Mouse (Mus musculus) liver, adult (tissue): Measurements from ENCODE around the gene Cnot3.

Source experiments
- GATA4 ChIP-seq: IDR thresholded peaks from 2 replicates; pipeline ENCODE4 v1.6.1; 2014; ENCODE audit warnings: mild to moderate bottlenecking, low read length; ENCODE audit not compliant: insufficient replicate concordance

Cnot3 gene

GRCm38 (mm10) chr7:3684698-3685097 is 39.6 kb downstream of the Cnot3 start:
- TF ChIP-seq GATA4 = no peak

GRCm38 (mm10) chr7:3685400-3686187 is 40.5 kb downstream of the Cnot3 start:
- no peak for TF ChIP-seq GATA4

DNA sequence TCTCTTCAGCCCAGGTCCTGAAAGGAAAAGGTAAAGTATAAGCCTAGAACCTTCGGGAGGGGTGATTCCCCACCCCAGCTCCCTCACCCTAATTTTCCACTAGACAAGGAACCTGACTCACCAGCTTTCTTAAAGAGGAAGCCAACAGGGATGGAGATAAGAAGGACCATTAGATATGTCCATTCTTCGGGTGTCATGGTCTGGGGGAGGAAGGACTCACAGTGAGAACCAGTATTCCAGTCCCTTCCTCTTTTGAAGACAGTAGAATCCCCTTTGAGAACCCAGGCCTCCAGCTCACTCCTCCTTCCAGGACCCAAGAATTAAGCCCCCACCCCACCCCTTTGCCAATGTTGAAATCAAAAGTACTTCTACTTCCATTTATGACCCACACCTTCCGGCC is 46.9 kb downstream of the Cnot3 start:
- no peak for TF ChIP-seq GATA4

DNA sequence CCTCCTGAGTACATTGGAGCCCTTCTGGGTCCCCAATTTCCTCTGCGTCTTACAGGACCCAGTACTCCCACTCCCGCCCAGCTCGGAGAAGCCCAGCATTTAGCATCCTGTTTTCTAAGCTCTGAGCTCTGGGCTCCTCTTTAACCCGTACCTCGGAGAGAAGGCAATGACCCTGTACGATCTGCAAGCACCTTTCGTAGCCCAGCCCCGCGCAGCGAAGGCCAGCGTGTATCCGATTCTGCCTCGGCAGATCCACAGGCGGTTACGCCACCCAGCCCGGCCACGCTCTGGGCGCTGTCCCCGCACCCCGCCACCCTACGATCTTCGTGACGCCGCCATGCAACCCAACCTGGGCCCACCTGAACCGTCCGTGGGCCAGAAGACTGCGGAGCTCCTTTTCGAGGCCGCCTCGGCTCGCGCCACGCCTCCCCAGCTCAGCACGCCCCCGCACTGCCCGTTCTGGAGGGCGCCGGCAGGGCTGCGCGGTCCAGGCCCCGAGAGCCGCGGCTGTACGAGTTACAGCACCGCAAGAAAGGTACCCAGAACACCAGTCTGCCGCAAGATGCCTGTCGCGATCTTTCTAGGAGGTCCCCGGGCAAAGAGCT is 47.4 kb downstream of the Cnot3 start, which contains the start of gene Tsen34:
Gene Tsen34, plus strand, starts transcription at position 482 of the 605 bp plus-strand sequence.
- TF ChIP-seq GATA4 = no peak

GRCm38 (mm10) chr7:3692987-3693808 is 48.1 kb downstream of the Cnot3 start, which contains the start of gene Mboat7:
TSS of gene Mboat7 (minus strand) at chr7:3693523.
- no peak for TF ChIP-seq GATA4

- TF ChIP-seq GATA4 = no peak
Measured at GRCm38 (mm10) chr7:3693809-3694075, 48.7 kb downstream of the Cnot3 start.

DNA sequence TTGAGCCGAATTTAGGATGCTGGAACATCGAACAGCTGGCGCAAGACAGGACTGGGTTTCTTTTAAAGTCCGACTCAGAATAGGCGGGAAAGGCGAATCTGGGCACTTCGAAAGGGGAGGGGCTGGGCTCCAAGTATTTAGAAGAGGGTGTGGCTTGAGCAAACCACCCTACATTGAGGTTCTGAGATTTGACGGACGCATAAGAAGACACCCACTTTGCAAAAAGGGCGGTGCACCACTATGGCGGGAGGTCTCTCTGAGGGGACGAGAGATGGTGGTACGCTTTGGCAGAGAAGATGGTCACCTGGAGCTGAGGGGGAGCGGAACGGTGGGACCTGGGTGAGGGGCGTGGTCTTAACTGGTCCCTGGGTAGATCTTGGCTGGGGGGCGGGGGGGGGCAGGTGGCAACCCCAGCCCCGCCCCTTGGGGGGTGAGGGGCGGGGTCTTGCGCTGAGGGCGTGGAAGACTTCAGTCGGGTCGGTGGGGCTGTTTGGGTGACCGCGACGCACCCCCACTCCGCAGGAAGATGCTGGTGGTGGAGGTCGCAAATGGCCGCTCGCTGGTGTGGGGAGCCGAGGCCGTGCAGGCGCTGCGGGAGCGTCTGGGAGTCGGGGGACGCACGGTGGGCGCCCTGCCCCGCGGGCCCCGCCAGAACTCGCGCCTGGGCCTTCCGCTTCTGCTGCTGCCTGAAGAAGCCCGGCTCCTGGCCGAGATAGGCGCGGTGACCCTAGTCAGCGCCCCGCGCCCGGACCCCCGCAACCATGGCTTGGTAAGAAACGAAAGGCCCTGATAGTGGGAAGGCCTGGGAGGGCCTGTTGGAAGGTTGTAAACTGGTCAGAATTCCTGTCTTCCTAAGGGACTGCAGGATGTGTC is 49.2 kb downstream of the Cnot3 start:
- no peak for TF ChIP-seq GATA4

DNA sequence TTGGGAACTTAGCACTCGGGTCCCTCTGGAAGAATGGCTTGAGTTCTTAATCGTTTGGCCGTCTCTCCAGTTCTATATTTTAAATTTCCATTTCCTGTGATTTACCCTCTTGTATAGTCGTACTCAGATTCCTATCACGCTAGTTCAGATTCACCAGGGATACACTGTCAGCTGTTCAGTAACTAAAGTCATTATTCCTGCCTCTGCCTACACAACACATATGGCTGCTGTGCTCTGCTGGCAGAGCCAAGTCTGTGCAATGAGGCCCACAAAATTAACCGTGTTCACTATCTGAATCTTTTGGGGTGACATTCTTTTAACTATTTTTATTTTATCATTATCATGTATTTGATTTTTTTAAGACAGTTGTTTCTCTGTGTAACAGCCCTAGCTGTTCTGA is 53.4 kb downstream of the Cnot3 start:
- no peak for TF ChIP-seq GATA4

DNA sequence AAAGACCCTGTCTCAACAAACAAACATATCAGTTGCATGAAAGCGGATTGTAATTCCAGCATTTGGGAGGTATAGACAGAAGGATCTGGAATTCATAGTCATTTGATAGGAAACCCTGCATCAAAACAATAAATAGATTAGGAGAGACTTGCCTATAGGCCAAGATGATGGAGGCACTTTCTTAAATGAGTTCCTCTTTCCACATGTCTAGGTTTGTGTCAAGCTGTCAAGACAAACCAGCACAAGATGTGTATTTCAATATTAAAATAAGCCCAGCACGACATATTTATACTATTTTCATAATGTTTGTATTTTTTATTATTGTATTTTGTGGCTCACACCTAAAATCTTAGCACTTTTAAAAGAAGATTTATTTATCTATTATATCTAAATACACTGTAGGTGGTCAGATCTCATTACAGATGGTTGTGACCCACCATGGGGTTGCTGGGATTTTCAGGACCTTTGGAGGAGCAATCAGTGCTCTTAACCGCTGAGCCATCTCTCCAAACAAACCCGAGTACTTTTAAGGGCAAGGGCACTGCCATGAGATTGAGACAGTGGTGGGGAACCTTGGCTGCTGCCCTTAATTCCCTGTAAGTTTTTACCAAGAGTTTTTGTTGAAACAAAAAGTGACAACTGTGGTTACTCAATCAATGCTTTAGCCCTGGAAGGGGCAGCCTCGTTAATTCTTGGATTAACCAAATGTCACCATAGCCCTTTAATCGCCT is 58.2 kb downstream of the Cnot3 start:
- TF ChIP-seq GATA4 = no peak

GRCm38 (mm10) chr7:3703879-3704441 is 58.9 kb downstream of the Cnot3 start, which contains the start of gene Rps9:
TSS of gene Rps9 (plus strand) at chr7:3703993.
- TF ChIP-seq GATA4 = peak; percentile 25; the same call in 1 of the 2 replicates

GRCm38 (mm10) chr7:3704475-3704874 is 59.4 kb downstream of the Cnot3 start:
- TF ChIP-seq GATA4 = no peak

DNA sequence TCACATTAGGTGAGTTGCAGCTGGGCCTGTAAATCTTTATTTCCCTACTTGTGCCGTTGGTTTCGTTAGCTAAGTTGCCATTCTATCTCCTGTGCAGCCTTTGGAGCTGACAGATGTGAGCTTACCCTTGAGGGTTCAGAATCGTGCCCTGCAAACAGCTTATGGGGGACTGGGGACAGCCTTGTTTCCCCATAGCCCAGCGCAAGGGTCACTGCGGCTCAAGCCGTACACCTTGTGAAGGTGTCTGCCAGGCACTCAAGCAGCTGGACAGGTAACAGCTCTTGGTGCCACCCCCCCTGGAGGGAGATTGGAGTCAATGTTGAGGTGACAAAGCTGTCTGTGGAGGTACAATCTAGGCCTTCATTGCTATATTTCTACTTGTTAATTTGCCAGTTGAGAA is 60.8 kb downstream of the Cnot3 start:
- TF ChIP-seq GATA4 = no peak

GRCm38 (mm10) chr7:3706343-3706934 is 61.4 kb downstream of the Cnot3 start:
- no peak for TF ChIP-seq GATA4
